Mouse (Mus musculus): ENCODE measurements around the gene Vps25. TPM values are rescaled to one million over a fixed set of nuclear protein-coding genes. Genes with fewer than 3 reads are reported as not detected.

The Vps25 gene
- polyA plus RNA-seq, 1 experiment from 2014 or later, result 133 TPM

DNA sequence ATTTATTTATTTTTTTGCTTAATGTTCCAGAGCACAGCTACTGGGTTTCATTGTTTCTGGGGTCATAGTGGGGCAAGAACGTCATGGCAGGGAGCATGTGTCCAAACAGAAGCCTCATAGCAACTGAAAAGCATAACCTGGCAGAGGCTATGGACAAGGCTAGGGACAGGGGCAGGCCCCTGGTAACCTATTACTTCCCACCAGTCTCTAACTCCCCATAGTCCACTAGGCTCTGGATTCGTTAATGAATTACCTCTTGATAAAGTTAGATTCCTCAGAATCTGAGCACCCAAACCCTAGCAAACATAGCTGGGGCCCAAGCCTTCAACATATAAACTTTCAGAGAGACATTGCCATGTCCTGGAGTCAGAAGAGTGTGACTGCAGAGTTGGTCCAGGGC, 2.5 kb upstream of the Vps25 start:
- no peak overlapping the region for H3K4me3 ChIP-seq (replicated peaks; ENCODE audit: low read length)
- peaks cover 29% of the 10 kb centered on the region for H3K4me1 ChIP-seq (ENCODE audit: control insufficient read depth, insufficient read depth, low read length)
- H3K36me3 ChIP-seq (ENCODE audit: control insufficient read depth, insufficient read depth, low read length), result 0 out of 2 replicates have a peak, but pooled peaks cover 2% of the 10 kb centered on the region
- H3K9me3 ChIP-seq (replicated peaks; ENCODE audit: control insufficient read depth, low read length), result no peaks in the 10 kb centered on the region
- H3K27ac ChIP-seq (ENCODE audit: low read length), result no peak overlapping the region
- ATAC-seq (ENCODE audit: insufficient read depth, low FRiP score), result no peak
- no peak overlapping the region for H3K4me2 ChIP-seq (ENCODE audit: low read depth, low read length)
- WGBS, result 76% methylated on average over 2 of the region's 2 CpGs
- no peak overlapping the region for H3K9ac ChIP-seq (ENCODE audit: low read length)
- no peaks in the 10 kb centered on the region for H3K27me3 ChIP-seq (ENCODE audit: control insufficient read depth, insufficient read depth, low read length)

DNA sequence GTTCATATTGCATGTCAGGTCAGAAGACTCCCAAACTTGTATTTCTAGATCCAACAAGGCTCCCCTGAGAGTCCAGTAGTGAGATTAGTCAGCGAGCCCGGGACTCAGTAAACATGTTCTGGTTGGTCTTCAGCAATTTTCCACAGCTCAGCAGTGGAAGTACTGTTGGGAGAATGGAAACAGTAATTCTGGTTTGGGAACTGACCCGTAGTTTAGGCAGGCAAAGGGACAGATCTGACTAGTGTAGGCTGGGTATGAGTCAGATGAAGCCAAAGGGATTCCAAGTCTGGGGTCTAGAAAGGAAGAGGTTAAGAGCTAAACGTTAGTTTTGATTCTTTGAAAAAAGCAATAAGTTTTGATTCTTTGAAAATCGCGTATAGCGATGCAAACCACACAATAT, 566 bp upstream of the Vps25 start:
- peak overlapping the region; percentile 95 for H3K27ac ChIP-seq (ENCODE audit: low read length)
- no peaks in the 10 kb centered on the region for H3K27me3 ChIP-seq (ENCODE audit: control insufficient read depth, insufficient read depth, low read length)
- H3K9ac ChIP-seq (ENCODE audit: low read length), result peak overlapping the region; percentile 94
- H3K9me3 ChIP-seq (replicated peaks; ENCODE audit: control insufficient read depth, low read length), result no peaks in the 10 kb centered on the region
- peaks cover 20% of the 10 kb centered on the region for H3K4me1 ChIP-seq (ENCODE audit: control insufficient read depth, insufficient read depth, low read length)
- peak overlapping the region; percentile 79 for H3K4me3 ChIP-seq (replicated peaks; ENCODE audit: low read length)
- H3K4me2 ChIP-seq (ENCODE audit: low read depth, low read length), result peak overlapping the region; percentile 96
- 0 out of 2 replicates have a peak, but pooled peaks cover 6% of the 10 kb centered on the region for H3K36me3 ChIP-seq (ENCODE audit: control insufficient read depth, insufficient read depth, low read length)
- 3% methylated on average over 7 of the region's 7 CpGs for WGBS
- ATAC-seq (ENCODE audit: insufficient read depth, low FRiP score), result 0 out of 2 replicates have a peak, but pooled peaks have one; percentile 20

DNA sequence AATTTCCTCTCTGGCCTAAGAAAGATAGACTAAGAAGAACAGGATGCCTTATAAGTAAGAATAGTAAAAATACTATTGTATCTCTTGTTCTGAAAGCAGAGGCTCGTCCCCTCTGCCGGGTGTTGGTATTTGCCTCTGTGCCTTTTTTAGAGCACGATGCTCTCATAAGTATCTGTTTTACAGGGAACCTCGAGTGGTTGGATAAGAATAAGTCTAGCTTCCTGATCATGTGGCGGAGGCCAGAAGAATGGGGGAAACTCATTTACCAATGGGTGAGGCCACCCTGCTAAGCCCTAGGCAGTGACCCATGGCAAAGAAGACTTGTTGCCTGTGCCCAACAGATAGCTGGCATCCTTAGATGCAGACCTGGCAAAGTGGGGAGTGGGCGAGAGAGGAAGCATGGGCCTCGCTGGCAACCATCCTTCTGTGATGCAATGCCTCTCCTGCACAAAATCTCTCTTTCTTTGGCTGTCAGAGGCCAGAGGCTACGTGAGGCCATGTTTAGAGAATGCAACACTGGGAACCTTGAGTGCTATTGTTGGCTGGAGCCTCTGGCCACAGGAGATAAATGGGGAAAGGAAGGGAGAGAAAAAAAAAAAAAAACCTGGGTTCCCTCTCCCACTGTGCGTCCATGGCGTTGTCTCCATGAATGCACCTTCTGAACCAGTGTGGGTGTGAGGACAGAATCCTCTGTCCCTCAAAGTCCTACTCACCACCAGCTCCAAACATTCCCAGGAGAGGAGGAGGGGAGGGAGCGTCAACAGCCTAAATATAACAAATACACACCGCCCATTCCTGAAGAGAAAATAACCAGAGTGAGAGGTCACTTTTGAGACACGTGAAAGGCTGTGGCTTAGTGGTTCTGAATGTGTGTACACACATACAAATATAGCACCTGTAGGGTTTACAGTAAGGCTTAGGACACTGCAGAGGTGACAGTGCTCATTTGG, 2.6 kb downstream of the Vps25 start:
- peaks cover 36% of the 10 kb centered on the region for H3K4me1 ChIP-seq (ENCODE audit: control insufficient read depth, insufficient read depth, low read length)
- H3K9ac ChIP-seq (ENCODE audit: low read length), result no peak overlapping the region
- H3K4me2 ChIP-seq (ENCODE audit: low read depth, low read length), result no peak overlapping the region
- WGBS, result 82% methylated on average over 13 of the region's 13 CpGs
- H3K9me3 ChIP-seq (replicated peaks; ENCODE audit: control insufficient read depth, low read length), result no peaks in the 10 kb centered on the region
- no peaks in the 10 kb centered on the region for H3K27me3 ChIP-seq (ENCODE audit: control insufficient read depth, insufficient read depth, low read length)
- H3K27ac ChIP-seq (ENCODE audit: low read length), result no peak overlapping the region; the same call in 1 of the 2 replicates
- no peak for ATAC-seq (ENCODE audit: insufficient read depth, low FRiP score)
- no peak overlapping the region for H3K4me3 ChIP-seq (replicated peaks; ENCODE audit: low read length)
- peaks cover 9% of the 10 kb centered on the region; the same call in 1 of the 2 replicates for H3K36me3 ChIP-seq (ENCODE audit: control insufficient read depth, insufficient read depth, low read length)

DNA sequence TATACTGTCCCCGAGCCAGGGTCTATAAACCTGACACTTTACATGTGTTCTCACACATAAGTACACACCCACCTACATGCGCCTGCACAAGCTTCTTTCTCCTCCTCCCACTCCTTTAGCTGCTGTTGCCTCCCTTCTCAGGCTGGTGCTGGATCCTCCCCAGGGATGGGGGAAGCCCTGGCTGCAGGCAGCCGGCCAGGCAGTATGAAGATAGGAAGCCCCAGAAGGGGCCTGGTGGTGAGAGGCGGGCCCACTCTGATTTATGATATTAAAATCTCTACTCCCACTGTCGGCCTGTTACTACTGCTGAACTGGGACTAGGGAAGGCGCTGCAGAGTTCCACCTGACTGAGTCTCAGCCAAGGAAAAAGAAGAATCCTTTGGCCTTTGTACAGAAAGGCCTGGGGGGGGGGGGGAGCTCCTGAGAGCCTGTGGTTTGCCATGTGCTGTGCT, 5.8 kb downstream of the Vps25 start:
- H3K27me3 ChIP-seq (ENCODE audit: control insufficient read depth, insufficient read depth, low read length), result peaks cover 8% of the 10 kb centered on the region
- H3K9ac ChIP-seq (ENCODE audit: low read length), result peak overlapping the region; percentile 83
- H3K4me1 ChIP-seq (ENCODE audit: control insufficient read depth, insufficient read depth, low read length), result peaks cover 41% of the 10 kb centered on the region

DNA sequence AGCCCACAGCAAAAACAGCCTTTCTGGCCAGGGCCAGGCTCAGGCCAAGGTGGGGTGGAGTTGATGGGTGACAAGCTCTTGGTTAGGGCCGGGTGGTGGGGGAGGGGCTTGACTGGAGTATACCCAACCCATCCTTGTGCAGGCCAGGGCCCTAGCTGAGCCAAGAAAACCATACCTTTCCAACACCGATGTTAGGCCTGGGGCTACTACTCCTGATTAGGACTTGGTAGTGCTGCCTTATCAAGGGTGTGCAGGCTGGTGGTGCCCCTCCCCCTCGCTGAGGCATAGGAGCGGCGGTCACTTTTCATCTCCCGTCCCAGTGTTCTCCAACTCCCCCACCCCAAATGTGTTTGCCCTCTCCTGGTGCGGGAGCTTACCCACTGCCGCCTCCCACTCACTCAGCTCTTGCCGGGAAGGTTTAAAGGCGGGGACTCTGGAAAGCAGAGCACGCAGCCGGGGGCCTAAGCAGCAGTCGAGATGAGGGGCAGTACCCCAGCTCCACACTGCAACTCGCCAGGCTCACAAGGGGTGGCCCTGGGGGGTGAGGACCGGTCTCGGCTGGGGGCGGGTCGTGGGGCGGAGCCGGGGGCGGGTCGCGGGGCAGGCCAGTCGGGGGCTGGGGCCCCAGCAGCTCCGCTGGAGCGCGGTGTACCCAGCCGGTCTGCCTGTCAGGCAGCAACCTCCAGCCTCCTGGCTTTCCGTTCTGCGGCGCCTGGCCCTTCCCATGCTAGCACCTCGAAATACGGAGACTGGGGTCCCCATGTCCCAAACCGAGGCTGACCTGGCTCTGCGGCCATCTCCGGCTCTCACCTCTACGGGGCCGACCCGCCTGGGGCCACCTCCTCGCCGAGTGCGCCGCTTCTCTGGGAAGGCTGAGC, 6.7 kb downstream of the Vps25 start, which contains the start of gene Wnk4:
Gene Wnk4, plus strand, starts transcription at position 620 of the 878 bp plus-strand sequence.
- peak; percentile 86 for ATAC-seq (ENCODE audit: insufficient read depth, low FRiP score)
- peak within 1 kb of the TSS; percentile 88 for H3K4me2 ChIP-seq (ENCODE audit: low read depth, low read length)
- under 1% methylated on average over 42 of the region's 43 CpGs for WGBS
- no peaks in the 10 kb centered on the region for H3K9me3 ChIP-seq (replicated peaks; ENCODE audit: control insufficient read depth, low read length)
- H3K36me3 ChIP-seq (ENCODE audit: control insufficient read depth, insufficient read depth, low read length), result peaks cover 9% of the 10 kb centered on the region; the same call in 1 of the 2 replicates
- H3K27ac ChIP-seq (ENCODE audit: low read length), result peak within 1 kb of the TSS; percentile 93
- H3K4me3 ChIP-seq (replicated peaks; ENCODE audit: low read length), result peak within 1 kb of the TSS; percentile 62
- peaks cover 13% of the 10 kb centered on the region for H3K27me3 ChIP-seq (ENCODE audit: control insufficient read depth, insufficient read depth, low read length)
- H3K9ac ChIP-seq (ENCODE audit: low read length), result peak within 1 kb of the TSS; percentile 83
- H3K4me1 ChIP-seq (ENCODE audit: control insufficient read depth, insufficient read depth, low read length), result peaks cover 42% of the 10 kb centered on the region

More for the DNA sequence above, 5.8 kb downstream of the Vps25 start:
- Histone ChIP-seq H3K36me3 (ENCODE audit: control insufficient read depth, insufficient read depth, low read length) (peaks cover 9% of the 10 kb centered on the region; the same call in 1 of the 2 replicates), H3K9me3 (replicated peaks; ENCODE audit: control insufficient read depth, low read length) (no peaks in the 10 kb centered on the region), H3K27ac (ENCODE audit: low read length) (peak overlapping the region; percentile 93), H3K4me3 (replicated peaks; ENCODE audit: low read length) (peak overlapping the region; percentile 62), H3K4me2 (ENCODE audit: low read depth, low read length) (peak overlapping the region; percentile 88)
- WGBS, result 7% methylated on average over 6 of the region's 6 CpGs
- peak; percentile 31 for ATAC-seq (ENCODE audit: insufficient read depth, low FRiP score)

DNA sequence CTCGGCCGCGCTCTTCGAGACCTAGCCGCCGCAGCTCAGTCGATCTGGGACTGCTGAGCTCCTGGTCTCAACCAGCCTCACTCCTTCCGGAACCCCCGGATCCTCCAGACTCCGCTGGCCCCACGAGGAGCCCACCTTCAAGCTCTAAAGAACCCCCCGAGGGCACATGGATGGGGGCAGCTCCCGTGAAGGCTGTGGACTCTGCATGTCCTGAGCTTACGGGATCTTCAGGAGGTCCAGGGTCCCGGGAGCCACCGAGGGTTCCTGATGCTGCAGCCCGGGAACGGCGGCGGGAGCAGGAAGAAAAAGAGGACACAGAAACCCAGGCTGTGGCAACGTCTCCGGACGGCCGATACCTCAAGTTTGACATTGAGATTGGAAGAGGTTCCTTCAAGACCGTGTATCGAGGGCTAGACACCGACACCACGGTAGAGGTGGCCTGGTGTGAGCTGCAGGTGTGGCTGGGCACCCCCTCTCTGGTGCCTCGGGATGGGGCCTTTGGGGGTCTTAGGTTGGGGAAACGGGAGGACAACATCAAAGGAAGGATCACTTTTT, 7.4 kb downstream of the Vps25 start:
- H3K9me3 ChIP-seq (replicated peaks; ENCODE audit: control insufficient read depth, low read length), result no peaks in the 10 kb centered on the region
- 1% methylated on average over 30 of the region's 30 CpGs for WGBS
- peaks cover 44% of the 10 kb centered on the region for H3K4me1 ChIP-seq (ENCODE audit: control insufficient read depth, insufficient read depth, low read length)
- ATAC-seq (ENCODE audit: insufficient read depth, low FRiP score), result no peak; the same call in 1 of the 2 replicates
- H3K4me2 ChIP-seq (ENCODE audit: low read depth, low read length), result peak overlapping the region; percentile 88
- peaks cover 13% of the 10 kb centered on the region for H3K27me3 ChIP-seq (ENCODE audit: control insufficient read depth, insufficient read depth, low read length)
- peak overlapping the region; percentile 83 for H3K9ac ChIP-seq (ENCODE audit: low read length)
- peak overlapping the region; percentile 93 for H3K27ac ChIP-seq (ENCODE audit: low read length)
- peak overlapping the region; percentile 62 for H3K4me3 ChIP-seq (replicated peaks; ENCODE audit: low read length)
- H3K36me3 ChIP-seq (ENCODE audit: control insufficient read depth, insufficient read depth, low read length), result peaks cover 8% of the 10 kb centered on the region; the same call in 1 of the 2 replicates

DNA sequence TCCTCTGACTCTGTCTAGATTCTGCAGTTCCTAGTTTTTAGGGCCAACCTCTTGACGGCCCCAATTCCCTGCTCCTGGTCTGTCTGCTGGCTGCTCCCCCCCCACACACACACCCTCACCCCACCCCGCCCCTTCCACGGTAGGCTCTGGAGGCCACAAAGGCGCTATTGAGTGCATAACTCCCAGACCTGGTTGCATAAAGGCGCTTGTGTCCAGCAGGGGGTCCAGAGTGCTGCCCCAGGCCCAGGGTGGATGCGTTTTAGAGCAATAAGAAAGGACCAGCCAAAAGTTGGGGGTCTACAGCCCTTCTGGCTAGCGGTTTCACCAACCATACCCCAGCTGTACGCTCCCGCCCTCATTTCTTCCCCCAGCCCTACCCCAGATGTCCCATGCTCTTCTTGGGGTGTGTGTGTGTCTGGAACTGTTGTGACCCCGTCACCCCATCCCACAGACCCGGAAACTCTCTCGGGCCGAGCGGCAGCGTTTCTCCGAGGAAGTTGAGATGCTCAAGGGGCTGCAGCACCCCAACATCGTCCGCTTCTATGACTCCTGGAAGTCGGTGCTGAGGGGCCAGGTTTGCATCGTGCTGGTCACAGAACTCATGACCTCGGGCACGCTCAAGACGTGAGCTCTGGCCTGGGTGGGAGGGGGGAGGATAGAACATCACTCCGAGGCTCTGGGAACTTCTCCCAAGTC, 8.9 kb downstream of the Vps25 start:
- Histone ChIP-seq H3K27ac (ENCODE audit: low read length) (no peak overlapping the region), H3K36me3 (ENCODE audit: control insufficient read depth, insufficient read depth, low read length) (peaks cover 3% of the 10 kb centered on the region; the same call in 1 of the 2 replicates), H3K27me3 (ENCODE audit: control insufficient read depth, insufficient read depth, low read length) (peaks cover 17% of the 10 kb centered on the region), H3K9me3 (replicated peaks; ENCODE audit: control insufficient read depth, low read length) (no peaks in the 10 kb centered on the region), H3K4me3 (replicated peaks; ENCODE audit: low read length) (peak overlapping the region; percentile 62), H3K4me1 (ENCODE audit: control insufficient read depth, insufficient read depth, low read length) (peaks cover 46% of the 10 kb centered on the region), H3K9ac (ENCODE audit: low read length) (peak overlapping the region; percentile 66), H3K4me2 (ENCODE audit: low read depth, low read length) (peak overlapping the region; percentile 88)
- WGBS, result 9% methylated on average over 24 of the region's 24 CpGs
- no peak for ATAC-seq (ENCODE audit: insufficient read depth, low FRiP score)
